Mouse (Mus musculus) left cerebral cortex, postnatal 36 days (tissue): ENCODE results near the gene Ptprg. TPM values are rescaled to one million over a fixed set of nuclear protein-coding genes. Genes with fewer than 3 reads are reported as not detected.
"Not testable (repeated sequence)": the region's sequence is repeated elsewhere in the genome, so short reads cannot be mapped to it uniquely, and the experiment has no call there.

ENCODE experiments used
- DNase-seq, 2 experiments: peaks; one replicate each; pipeline ENCODE4 v3.0.0; 2021 to 2022; ENCODE audit warnings: low spot score in 2 of 2, mixed read lengths in 1 of 2
- intact Hi-C: fragments of 180-260 bp; cut with DNase I; formaldehyde crosslinking; loops from one replicate; pipeline ENCODE4 v1.15.1; 2025
- total RNA-seq, 2 experiments: library from RNA; stranded (reverse); gene quantifications; 2 replicates each; pipeline ENCODE4 v1.2.3; 2021

Gene Ptprg
- total RNA-seq, 2 experiments from 2014 or later, result 95.1 to 108 TPM

- intact Hi-C loops, result no loop called here
- no peak for DNase-seq
Measured at GRCm38 (mm10) chr14:11906130-11906675, 352.9 kb downstream of the Ptprg start.

DNA sequence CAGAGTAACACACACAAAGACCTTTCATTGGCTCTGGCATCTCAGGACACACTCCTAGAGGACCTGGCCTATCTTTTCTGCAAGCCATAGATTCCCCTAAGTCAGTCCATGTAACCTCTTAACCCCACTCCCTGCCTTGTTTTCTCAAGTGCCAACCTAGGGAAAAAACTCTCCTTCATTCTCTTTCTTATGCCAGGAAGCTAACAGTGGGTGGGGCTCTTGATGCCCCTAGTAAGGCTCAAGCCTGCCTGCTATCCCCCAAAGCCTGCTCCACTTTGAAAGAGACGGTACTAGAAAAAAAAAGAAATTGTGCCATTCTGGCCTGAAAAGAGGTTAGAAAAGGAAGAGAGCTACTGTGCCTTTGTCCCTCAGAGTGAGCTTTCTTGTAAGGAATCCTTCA is 358.9 kb downstream of the Ptprg start:
- intact Hi-C loops, result no loop called here
- no peak for DNase-seq

DNA sequence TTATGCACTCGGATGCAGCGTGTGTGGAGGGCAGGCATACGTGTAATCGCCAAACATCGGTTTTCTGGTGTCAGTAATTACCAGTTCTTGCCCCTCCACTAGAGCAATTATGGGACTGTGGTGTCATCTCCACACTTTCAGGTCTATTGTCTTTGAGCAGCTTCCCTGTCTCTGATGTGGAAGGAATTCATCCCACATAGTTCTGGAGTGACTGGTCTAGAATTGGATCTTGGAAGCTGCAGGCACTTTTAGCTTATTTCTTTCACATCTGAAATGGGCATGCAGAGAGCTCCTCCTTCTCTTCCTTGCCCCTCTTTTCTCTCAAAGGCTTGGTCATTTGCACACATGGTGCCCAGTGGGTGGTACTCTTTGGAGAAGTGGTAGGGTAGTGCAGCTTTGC is 363.9 kb downstream of the Ptprg start:
- intact Hi-C loops, result no loop called here
- no peak for DNase-seq

GRCm38 (mm10) chr14:11928545-11928944 is 375.2 kb downstream of the Ptprg start:
- no peak for DNase-seq
- intact Hi-C loops, result no loop called here

DNA sequence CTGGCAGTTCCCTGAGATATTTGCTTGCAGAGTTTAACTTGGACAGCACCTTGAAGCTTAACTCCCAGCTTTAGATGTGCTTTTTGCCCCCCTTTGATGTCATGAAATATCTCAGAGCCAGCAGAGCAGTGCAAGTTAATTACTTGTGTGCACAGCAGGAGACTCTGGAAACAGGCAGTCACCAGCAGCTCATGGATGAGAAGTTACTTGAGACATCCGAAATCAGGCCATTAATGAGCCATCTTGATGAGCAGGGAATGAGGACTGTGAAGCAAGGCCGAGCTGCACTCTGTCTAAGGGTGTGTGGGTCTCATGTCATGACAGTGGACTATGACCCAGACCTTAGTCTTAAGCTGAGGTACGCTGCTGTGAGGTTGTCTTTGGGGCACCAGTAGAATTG is 379.2 kb downstream of the Ptprg start:
- DNase-seq, result no peak
- intact Hi-C loops, result no loop called here

- intact Hi-C loops, result no loop called here
Measured at GRCm38 (mm10) chr14:11934556-11934955, 381.2 kb downstream of the Ptprg start.

GRCm38 (mm10) chr14:11935281-11935680 is 381.9 kb downstream of the Ptprg start:
- intact Hi-C loops, result no loop called here

More at GRCm38 (mm10) chr14:11934556-11934955, 381.2 kb downstream of the Ptprg start:
- DNase-seq, result no peak

DNA sequence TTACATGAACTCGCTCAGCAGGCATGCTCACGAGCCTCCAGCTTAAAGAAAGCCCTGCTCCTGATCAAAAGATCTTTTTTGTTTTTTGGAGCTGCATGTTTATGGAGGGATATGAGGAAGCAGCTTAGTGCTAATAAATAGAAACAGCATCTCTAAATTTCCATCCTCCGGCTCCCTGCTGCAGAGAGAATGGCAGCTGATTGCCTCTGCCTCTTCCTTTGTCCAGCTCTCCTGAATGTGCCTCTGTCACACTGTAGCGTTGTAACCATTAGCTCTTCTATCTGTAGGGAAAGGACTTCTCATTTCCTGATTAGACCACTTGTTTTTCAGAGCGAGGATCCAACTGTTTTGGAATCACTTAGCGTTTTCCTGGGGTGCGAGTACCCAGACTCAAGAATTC is 382.4 kb downstream of the Ptprg start:
- intact Hi-C loops, result no loop called here
- no peak for DNase-seq

More at GRCm38 (mm10) chr14:11935281-11935680, 381.9 kb downstream of the Ptprg start:
- no peak for DNase-seq

- DNase-seq, result no peak
- intact Hi-C loops, result no loop called here
Measured at GRCm38 (mm10) chr14:11938912-11939311, 385.6 kb downstream of the Ptprg start.

- intact Hi-C loops, result no loop called here
- no peak for DNase-seq
Measured at GRCm38 (mm10) chr14:11941989-11942514, 388.7 kb downstream of the Ptprg start.

GRCm38 (mm10) chr14:11950379-11950778 is 397.0 kb downstream of the Ptprg start:
- intact Hi-C loops, result no loop called here

DNA sequence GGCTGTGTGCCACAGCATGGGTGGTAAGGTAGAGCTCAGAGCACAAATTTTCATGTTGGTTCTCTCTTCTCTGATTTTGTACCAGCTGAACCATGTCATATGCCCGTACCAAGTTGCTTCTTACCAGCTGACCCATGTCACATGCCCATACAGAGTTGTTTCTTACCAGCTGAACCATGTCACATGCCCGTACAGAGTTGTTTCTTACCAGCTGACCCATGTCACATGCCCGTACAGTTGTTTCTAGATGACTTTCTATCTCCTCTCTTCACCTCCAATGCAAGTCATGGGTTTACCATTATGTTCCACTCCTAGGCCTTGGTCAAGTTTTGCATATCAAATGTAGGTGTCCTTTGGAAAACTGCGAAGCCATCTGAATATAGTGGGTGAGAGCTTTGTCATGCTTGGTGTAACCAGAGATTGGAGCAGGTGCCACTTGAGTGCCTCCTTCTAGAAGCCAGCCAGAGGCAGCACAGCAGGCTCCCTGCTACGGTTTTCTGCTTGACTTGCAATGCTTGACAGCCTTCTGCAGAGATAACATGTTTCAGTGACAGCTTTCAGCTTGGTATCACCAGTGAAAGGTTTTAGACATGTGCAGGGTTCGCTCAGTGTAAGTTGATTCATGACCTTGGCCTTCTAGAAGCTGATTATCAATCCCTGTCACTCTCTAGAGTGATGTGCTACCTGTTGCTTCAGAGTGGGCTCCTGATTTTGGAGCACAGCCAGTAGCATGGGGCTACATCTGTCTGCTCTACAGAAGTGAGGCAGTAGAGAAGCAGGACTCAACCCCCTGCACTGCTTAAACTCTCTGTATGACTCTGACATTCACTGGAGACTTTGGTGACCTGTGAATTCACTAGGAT is 401.9 kb downstream of the Ptprg start:
- no peak for DNase-seq
- intact Hi-C loops, result no loop called here

More at GRCm38 (mm10) chr14:11950379-11950778, 397.0 kb downstream of the Ptprg start:
- DNase-seq, result no peak

DNA sequence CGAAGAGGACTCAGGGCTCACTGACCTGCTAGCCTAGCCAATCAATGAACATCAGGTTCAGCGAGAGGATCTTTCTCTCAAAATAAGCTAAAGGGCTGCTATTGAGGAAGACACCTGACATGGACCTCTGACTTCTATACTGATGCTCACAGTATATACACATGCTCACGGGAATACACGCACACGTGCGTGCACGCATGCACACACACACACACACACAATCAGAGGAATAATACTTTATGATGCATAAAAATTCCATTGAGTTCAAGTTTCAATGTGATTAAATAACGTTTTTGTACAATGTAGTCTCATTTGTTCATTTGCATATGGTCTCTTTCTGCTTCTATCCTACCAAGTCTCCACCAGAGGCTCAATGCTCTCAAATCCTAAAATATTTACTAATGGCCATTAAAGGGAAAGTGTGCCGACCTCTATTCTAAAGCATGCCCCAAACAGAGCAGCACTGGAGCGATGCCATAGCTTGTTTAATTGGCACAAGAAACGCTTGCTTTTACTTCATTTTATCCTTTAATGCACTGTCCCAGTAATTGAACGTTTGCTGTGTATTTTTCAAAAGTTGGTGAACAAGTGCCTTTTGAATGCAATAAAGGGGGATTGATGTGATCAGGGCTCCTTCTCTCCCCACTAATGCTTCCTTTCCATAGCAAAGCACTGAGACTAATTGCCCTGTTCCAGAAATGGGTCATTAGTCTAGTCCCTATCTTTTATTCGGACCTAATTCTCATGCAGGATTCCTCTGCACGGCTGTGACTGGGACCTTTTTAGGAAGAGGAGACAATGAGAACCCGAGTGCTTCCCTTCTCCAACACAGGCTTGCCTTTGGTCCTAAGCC is 407.2 kb downstream of the Ptprg start:
- DNase-seq, result no peak
- intact Hi-C loops, result no loop called here

- intact Hi-C loops, result no loop called here
- DNase-seq, result no peak
Measured at GRCm38 (mm10) chr14:11962101-11962500, 408.8 kb downstream of the Ptprg start.

DNA sequence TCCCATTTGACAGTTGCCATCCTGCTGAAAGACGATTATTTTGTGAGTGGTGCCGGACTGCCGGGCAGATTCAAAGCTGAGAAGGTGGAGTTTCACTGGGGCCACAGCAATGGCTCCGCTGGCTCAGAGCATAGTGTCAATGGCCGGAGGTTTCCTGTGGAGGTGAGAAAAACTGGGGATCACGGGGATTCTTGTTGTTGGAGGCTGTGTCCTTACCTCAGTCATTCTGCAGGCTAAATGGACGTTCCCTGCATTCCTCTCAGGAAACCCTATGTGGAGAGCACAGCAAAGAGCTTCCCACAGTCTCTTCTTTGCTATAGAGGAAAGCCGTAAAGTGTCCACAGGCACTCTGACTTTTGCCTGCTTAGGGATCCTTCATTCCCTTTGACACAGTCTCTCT is 409.2 kb downstream of the Ptprg start:
- intact Hi-C loops, result no loop called here

GRCm38 (mm10) chr14:11963791-11964190 is 410.5 kb downstream of the Ptprg start:
- DNase-seq, result no peak
- intact Hi-C loops, result no loop called here

More for the DNA sequence above, 409.2 kb downstream of the Ptprg start:
- DNase-seq, result no peak

- intact Hi-C loops, DNase-seq: not testable (repeated sequence)
Measured at GRCm38 (mm10) chr14:11964326-11964725, 411.0 kb downstream of the Ptprg start.

DNA sequence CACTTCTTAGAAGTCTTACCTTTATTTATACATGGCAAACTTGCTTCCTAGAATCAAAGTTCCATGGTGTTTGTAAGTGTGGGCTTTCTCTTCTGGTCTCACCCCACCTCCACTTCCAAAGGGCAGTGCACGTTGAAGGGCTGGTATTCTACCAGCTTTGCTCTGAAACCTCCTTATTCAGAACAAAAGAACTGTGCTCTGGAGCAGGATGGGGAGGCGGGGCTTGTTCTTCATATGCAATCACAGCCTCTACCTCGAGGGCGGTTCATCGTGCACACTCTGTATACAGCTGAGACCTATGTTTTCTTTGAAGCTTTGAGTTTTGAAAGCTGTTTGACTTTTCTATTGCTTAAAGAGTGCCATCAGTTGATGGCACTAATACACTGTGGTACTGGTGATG is 412.5 kb downstream of the Ptprg start:
- intact Hi-C loops, result no loop called here

DNA sequence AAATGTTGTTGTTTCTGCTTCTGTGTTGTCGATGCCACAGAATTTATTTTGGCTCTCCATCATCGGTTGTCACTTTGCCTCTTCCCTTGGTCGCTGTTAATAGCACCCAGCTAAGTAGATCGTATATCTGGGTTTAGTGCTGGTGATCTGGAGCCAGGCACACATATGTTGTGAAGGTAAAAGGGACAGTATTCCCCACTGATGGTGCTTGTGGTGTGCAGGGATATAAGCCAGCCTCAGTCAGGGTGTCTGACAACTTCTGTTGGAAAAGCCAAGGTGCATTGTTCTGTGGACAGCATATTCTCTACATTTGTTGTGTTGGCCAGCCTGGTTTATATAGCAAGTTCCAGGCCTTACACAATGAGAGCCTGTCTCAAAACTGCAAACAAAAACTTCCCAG is 428.4 kb downstream of the Ptprg start:
- DNase-seq, result no peak
- intact Hi-C loops, result no loop called here

More for the DNA sequence above, 412.5 kb downstream of the Ptprg start:
- DNase-seq, result no peak

GRCm38 (mm10) chr14:11983031-11983430 is 429.7 kb downstream of the Ptprg start:
- intact Hi-C loops, result no loop called here
- no peak for DNase-seq
